Mouse (Mus musculus) E14TG2a.4 (cell line): ENCODE results near the gene Zxdc.

Experiments used
- H3K27me3 ChIP-seq: 2 replicates; pipeline ENCODE4 v1.6.1; 2014; ENCODE audit warnings: low read length, control low read depth; ENCODE audit not compliant: insufficient read depth
- H3K36me3 ChIP-seq: 2 replicates; pipeline ENCODE4 v1.6.1; 2014; ENCODE audit warnings: low read length, control low read depth; ENCODE audit not compliant: insufficient read depth
- H3K4me1 ChIP-seq: replicated peaks from 2 replicates; pipeline ENCODE4 v1.6.1; 2014; ENCODE audit warnings: low read depth, low read length, control low read depth
- H3K4me3 ChIP-seq: replicated peaks from 2 replicates; pipeline ENCODE4 v1.5.1; 2014; ENCODE audit warnings: mild to moderate bottlenecking, low read length
- H3K9me3 ChIP-seq: 2 replicates; pipeline ENCODE4 v1.6.1; 2014; ENCODE audit warnings: low read length, control low read depth
- CTCF ChIP-seq: conservative IDR thresholded peaks from 2 replicates; pipeline ENCODE4 v1.5.1; 2014; ENCODE audit warnings: low read length
- NANOG ChIP-seq: IDR thresholded peaks from 2 replicates; pipeline ENCODE4 v1.6.1; 2014; ENCODE audit warnings: borderline replicate concordance, low read length, mixed read lengths
- POU5F1 ChIP-seq: IDR thresholded peaks from 2 replicates; pipeline ENCODE4 v1.6.1; 2014; ENCODE audit warnings: low read length, borderline replicate concordance

Gene Zxdc

GRCm38 (mm10) chr6:90332561-90333425, 36.5 kb upstream of the Zxdc start, which contains the start of gene Uroc1:
Uroc1 (plus strand) TSS chr6:90333284.
- Histone ChIP-seq H3K9me3 (peaks cover 17% of the 10 kb centered on the region), H3K4me1 (no peaks in the 10 kb centered on the region), H3K36me3 (no peaks in the 10 kb centered on the region), H3K27me3 (peaks cover 4% of the 10 kb centered on the region; the same call in 1 of the 2 replicates), H3K4me3 (no peak within 1 kb of the TSS)
- TF ChIP-seq CTCF = no peak
- TF ChIP-seq NANOG = no peak
- no peak for TF ChIP-seq POU5F1

GRCm38 (mm10) chr6:90334244-90334643, 35.0 kb upstream of the Zxdc start:
- H3K4me1 ChIP-seq = no peaks in the 10 kb centered on the region

GRCm38 (mm10) chr6:90342343-90342742, 26.9 kb upstream of the Zxdc start:
- Histone ChIP-seq H3K27me3 (peaks cover 2% of the 10 kb centered on the region; the same call in 1 of the 2 replicates), H3K9me3 (no peaks in the 10 kb centered on the region), H3K4me1 (no peaks in the 10 kb centered on the region), H3K36me3 (no peaks in the 10 kb centered on the region), H3K4me3 (no peak overlapping the region)
- TF ChIP-seq NANOG (no peak), CTCF (no peak), POU5F1 (no peak)

More at GRCm38 (mm10) chr6:90334244-90334643, 35.0 kb upstream of the Zxdc start:
- Histone ChIP-seq H3K27me3 (peaks cover 4% of the 10 kb centered on the region; the same call in 1 of the 2 replicates), H3K4me3 (no peak overlapping the region), H3K9me3 (peaks cover 17% of the 10 kb centered on the region), H3K36me3 (no peaks in the 10 kb centered on the region)
- TF ChIP-seq CTCF (no peak), POU5F1 (no peak), NANOG (no peak)

GRCm38 (mm10) chr6:90347183-90347582, 22.1 kb upstream of the Zxdc start:
- Histone ChIP-seq H3K27me3 (peaks cover 11% of the 10 kb centered on the region), H3K9me3 (no peaks in the 10 kb centered on the region), H3K36me3 (no peaks in the 10 kb centered on the region), H3K4me1 (no peaks in the 10 kb centered on the region), H3K4me3 (no peak overlapping the region)
- no peak for TF ChIP-seq POU5F1
- TF ChIP-seq NANOG = no peak
- TF ChIP-seq CTCF = no peak

- Histone ChIP-seq H3K4me3 (no peak overlapping the region), H3K36me3 (no peaks in the 10 kb centered on the region), H3K9me3 (peaks cover 3% of the 10 kb centered on the region), H3K4me1 (no peaks in the 10 kb centered on the region), H3K27me3 (peaks cover 11% of the 10 kb centered on the region)
- TF ChIP-seq CTCF (no peak), NANOG (no peak), POU5F1 (no peak)
Measured at GRCm38 (mm10) chr6:90348500-90348899, 20.8 kb upstream of the Zxdc start.

- H3K4me1 ChIP-seq = no peaks in the 10 kb centered on the region
- H3K27me3 ChIP-seq = peaks cover 11% of the 10 kb centered on the region; the same call in 1 of the 2 replicates
- no peak overlapping the region for H3K4me3 ChIP-seq
- TF ChIP-seq NANOG = no peak
- TF ChIP-seq CTCF = no peak
- no peak for TF ChIP-seq POU5F1
- H3K9me3 ChIP-seq = peaks cover 11% of the 10 kb centered on the region
- no peaks in the 10 kb centered on the region for H3K36me3 ChIP-seq
Measured at GRCm38 (mm10) chr6:90350011-90350410, 19.3 kb upstream of the Zxdc start.

- TF ChIP-seq NANOG (no peak), CTCF (no peak), POU5F1 (no peak)
- H3K4me3 ChIP-seq = no peak overlapping the region
- H3K36me3 ChIP-seq = no peaks in the 10 kb centered on the region
- H3K27me3 ChIP-seq = peaks cover 18% of the 10 kb centered on the region
- peaks cover 11% of the 10 kb centered on the region for H3K9me3 ChIP-seq
- peaks cover 20% of the 10 kb centered on the region for H3K4me1 ChIP-seq
Measured at GRCm38 (mm10) chr6:90358142-90358541, 11.2 kb upstream of the Zxdc start.

- TF ChIP-seq NANOG (no peak), CTCF (no peak), POU5F1 (no peak)
- Histone ChIP-seq H3K4me1 (peaks cover 20% of the 10 kb centered on the region), H3K36me3 (no peaks in the 10 kb centered on the region), H3K4me3 (no peak overlapping the region), H3K27me3 (peaks cover 22% of the 10 kb centered on the region), H3K9me3 (no peaks in the 10 kb centered on the region)
Measured at GRCm38 (mm10) chr6:90359445-90359844, 9.8 kb upstream of the Zxdc start.
